Mouse (Mus musculus) spleen, embryonic (tissue): ENCODE measurements around the gene Clcn6.

ENCODE experiments used
- CTCF ChIA-PET: fragments of 350-600 bp; sonication (Branson Sonifier 250); formaldehyde crosslinking; loops from one replicate; lab custom pipeline; 2022; lab: Charles Lee

The Clcn6 gene

GRCm38 (mm10) chr4:148038600-148039253 is at the start of gene Clcn6, which contains the start of gene Mthfr:
Clcn6 (minus strand) TSS chr4:148038821.
Mthfr (plus strand) TSS chr4:148039077.
- CTCF ChIA-PET = no interaction called here

- CTCF ChIA-PET = no interaction called here
These were observed 49.4 kb upstream of the Clcn6 start, which contains the start of gene Agtrap for GRCm38 (mm10) chr4:148087907-148088527. Agtrap (minus strand) TSS chr4:148088031.

GRCm38 (mm10) chr4:148087091-148087906 is 48.7 kb upstream of the Clcn6 start:
- CTCF ChIA-PET = no interaction called here

GRCm38 (mm10) chr4:148085907-148086305 is 47.3 kb upstream of the Clcn6 start:
- CTCF ChIA-PET = no interaction called here

- CTCF ChIA-PET = no interaction called here
These were observed 46.7 kb upstream of the Clcn6 start for GRCm38 (mm10) chr4:148085131-148085906.

GRCm38 (mm10) chr4:148084261-148084714 is 45.7 kb upstream of the Clcn6 start:
- CTCF ChIA-PET = no interaction called here

- CTCF ChIA-PET = no interaction called here
These were observed 44.7 kb upstream of the Clcn6 start for GRCm38 (mm10) chr4:148083176-148083899.

GRCm38 (mm10) chr4:148082257-148083044 is 43.8 kb upstream of the Clcn6 start:
- CTCF ChIA-PET = no interaction called here

GRCm38 (mm10) chr4:148081201-148081600 is 42.6 kb upstream of the Clcn6 start:
- CTCF ChIA-PET = interaction anchor here (0.7 kb wide), 1 partner anchor 162 kb away, joined by 3 read pairs; no protein-coding TSS in a partner anchor

- CTCF ChIA-PET = no interaction called here
These were observed 42.0 kb upstream of the Clcn6 start for GRCm38 (mm10) chr4:148080597-148080973.

- CTCF ChIA-PET = no interaction called here
These were observed 41.4 kb upstream of the Clcn6 start for GRCm38 (mm10) chr4:148079944-148080596.

GRCm38 (mm10) chr4:148079212-148079611 is 40.6 kb upstream of the Clcn6 start:
- CTCF ChIA-PET = no interaction called here

GRCm38 (mm10) chr4:148075881-148076280 is 37.3 kb upstream of the Clcn6 start:
- CTCF ChIA-PET = no interaction called here

GRCm38 (mm10) chr4:148075259-148075658 is 36.6 kb upstream of the Clcn6 start:
- CTCF ChIA-PET = no interaction called here

- CTCF ChIA-PET = no interaction called here
These were observed 36.0 kb upstream of the Clcn6 start for GRCm38 (mm10) chr4:148074521-148075189.

- CTCF ChIA-PET = interaction anchor here (0.5 to 0.6 kb wide), 2 partner anchors 27 to 33 kb away, joined by 3 to 4 read pairs; no protein-coding TSS in a partner anchor
These were observed 32.9 kb upstream of the Clcn6 start for GRCm38 (mm10) chr4:148071508-148071907.

GRCm38 (mm10) chr4:148069602-148070218 is 31.1 kb upstream of the Clcn6 start:
- CTCF ChIA-PET = interaction anchor here (0.6 kb wide), 1 partner anchor 190 kb away, joined by 3 read pairs; no protein-coding TSS in a partner anchor

- CTCF ChIA-PET = no interaction called here
These were observed 28.7 kb upstream of the Clcn6 start for GRCm38 (mm10) chr4:148067346-148067745.
